Mouse (Mus musculus): ENCODE measurements around the gene Cmtm1. TPM values are rescaled to one million over a fixed set of nuclear protein-coding genes. Genes with fewer than 3 reads are reported as not detected.
"Not testable (repeated sequence)": the region's sequence is repeated elsewhere in the genome, so short reads cannot be mapped to it uniquely, and the experiment has no call there.

The Cmtm1 gene
- total RNA-seq, 2 experiments from 2014 or later = 0.12 TPM; not detected in 1

- not testable (repeated sequence) for DNase-seq
Observed at GRCm38 (mm10) chr8:104321267-104321666, 11.3 kb upstream of the Cmtm1 start, which contains the start of gene Gm11020. Gm11020 (plus strand) TSS chr8:104321567.

- DNase-seq = no peak
Observed at GRCm38 (mm10) chr8:104313311-104313710, 3.4 kb upstream of the Cmtm1 start.

DNA sequence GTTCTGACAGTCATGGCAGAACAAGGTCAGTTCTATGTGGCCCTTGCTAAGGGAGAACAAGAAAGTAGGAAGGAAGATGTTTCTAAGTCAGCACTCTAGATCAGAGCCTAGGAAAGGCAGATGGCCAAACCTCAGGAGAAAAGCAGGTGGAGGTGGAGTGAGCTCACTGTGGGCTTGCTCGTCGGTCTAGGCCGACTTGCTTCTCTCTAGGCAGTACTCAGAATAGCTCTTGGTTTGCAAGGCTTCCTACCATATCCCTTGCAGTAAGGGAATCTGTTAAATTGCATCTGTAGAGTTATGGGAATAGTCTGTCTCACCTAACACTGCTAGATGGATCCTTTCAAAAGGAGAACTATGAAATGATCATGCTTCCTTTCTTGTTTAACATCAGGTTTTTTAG, 2.1 kb upstream of the Cmtm1 start:
- not testable (repeated sequence) for DNase-seq

DNA sequence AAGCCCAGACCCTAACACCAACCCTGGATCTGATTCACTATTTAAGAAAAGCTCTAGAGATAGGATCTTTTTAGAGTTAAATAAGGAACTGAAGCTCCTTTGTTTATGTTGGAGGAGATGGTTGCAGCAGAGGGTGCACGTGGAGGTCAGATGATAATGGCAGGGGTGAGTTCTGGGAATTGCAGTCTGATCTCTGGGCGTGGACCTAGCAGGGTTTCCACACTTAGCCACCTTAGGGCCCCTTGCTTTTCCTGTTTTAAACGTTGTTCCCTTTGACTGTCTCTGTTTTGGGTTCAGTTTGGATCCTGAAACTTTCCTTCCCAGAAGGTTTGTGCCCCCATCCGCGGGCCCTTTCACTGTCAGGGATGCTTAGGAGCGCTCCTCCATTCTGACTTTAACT, 1.6 kb downstream of the Cmtm1 start:
- DNase-seq = not testable (repeated sequence)

DNA sequence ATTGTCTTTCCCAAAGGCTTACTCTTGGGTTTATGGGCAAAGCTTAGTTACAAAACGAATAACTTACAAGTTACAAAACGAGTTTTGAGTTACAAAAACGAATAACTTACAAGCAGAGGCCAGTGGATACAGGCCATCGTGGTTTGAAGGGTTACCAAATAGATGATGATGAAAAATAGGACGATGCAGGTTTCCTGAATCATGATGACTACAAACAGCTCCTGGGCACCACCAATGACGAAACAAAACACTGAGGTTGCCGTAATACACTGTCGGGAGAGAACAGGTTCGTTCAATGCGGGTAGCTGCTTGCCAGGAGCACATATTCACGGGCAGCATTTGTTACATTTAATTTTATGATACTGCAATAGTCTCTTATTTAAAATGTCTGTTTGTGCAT, 5.0 kb downstream of the Cmtm1 start:
- no peak for DNase-seq

DNA sequence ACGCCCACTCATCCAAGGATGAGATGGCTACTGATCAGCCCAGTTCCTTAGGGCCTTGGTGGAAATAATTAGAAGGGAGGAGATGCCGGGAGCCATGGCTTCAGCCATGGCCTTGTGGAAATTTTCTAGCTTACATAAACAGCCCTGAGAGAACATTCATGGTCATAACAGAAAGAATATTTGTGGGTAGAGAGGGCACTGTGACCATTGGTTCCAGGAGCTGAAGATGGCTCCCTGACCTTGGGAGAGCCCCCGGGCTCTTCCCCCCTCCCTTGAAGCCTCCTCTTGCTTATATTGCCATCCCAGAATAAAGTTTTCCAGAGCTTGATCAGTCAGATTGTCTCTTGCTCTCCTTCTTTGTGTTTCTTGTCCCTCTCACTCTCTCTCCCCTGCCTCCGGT, 7.4 kb downstream of the Cmtm1 start:
- DNase-seq = not testable (repeated sequence)

DNA sequence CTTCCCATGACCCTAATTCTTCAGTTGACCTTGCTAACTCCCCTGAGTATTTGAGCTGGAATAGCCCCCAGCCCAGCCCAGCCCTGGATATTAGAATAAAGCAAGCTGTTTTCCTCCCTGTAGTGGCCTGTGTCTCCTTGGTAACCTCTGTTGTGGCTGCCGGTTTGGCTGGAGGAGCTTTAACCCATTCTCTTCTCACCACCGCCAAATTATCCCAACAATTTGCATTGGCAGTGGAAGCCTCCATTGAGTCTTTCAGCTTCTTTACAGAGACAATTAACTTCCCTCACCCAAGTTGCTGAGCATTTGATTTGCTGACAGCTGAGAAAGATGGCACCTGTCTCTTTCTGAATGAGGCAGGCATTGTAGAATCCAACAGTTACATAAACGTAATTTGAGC, 8.4 kb downstream of the Cmtm1 start:
- DNase-seq = not testable (repeated sequence)

DNA sequence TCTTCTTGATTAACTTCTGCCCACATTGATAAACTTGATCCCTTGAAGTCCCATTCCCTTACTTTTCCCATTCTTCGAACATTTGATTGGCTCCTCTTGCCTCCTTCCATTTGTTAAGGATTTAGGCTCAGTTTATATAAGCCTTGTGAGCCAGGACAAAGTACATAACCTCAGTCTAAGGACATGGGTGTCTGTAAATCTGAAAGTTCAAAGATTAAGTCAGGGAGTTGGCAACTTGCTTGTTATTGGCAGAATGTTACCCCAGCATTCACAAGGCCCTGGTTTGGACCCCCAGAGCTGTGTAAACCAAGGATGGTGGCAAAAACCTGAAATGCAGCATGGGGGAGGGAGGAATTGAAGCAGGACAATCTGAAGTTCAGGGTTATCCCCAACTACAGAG, 15.5 kb downstream of the Cmtm1 start:
- DNase-seq = no peak

DNA sequence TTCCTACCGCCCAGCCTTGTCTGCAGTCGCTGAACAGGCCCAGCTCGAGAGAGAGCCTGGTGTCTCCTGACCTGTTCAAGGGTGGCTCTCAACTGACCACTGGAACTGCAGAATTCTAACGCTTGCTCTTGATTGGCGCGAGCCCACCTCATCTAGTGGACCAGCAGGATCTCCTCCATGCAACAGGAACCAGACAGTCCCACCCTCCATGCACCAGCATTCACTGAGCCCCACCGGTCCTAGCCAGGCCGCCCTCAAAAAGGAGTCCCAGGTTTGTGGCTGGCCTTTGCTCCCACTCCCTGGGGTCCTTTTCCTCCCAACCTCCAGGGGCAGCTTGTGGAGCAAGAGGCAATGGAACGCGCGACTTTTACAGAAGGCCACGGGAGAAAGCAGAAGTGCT, 16.9 kb downstream of the Cmtm1 start, which contains the start of gene Cmtm2a:
Gene Cmtm2a (minus strand): TSS at position 101 of the 400 bp plus-strand sequence.
- not testable (repeated sequence) for DNase-seq

- no peak for DNase-seq
Observed at GRCm38 (mm10) chr8:104268937-104269440, 41.0 kb downstream of the Cmtm1 start.

GRCm38 (mm10) chr8:104268368-104268767, 41.6 kb downstream of the Cmtm1 start:
- DNase-seq = no peak

DNA sequence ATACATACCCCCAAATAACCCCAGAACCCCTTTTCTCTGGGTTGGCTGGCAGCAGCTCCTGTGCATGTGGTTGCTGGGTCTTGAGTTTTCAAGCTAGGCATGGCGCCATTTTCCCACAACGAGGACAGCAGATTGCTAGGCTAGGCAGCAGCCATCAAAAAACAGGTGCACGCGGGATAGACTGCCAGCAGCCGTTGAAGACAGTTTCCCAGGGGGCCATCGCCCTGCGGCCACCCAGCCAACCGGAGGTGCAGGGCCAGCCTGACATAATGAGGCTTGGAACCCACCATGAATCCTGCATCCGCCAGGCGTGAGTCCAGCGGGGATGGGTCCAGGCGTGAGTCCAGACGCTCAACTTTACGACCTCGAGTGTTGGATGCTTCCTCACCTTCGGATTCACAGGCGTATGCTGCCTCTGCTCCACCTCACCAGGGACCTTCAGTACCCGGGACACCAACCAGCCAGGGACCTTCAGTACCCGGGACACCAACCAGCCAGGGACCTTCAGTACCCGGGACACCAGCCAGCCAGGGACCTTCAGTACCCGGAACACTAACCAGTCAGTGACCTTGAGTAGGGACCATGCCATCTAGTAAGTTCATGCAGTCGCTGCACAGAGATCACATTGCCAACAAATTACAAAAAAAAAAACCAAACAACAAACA, 45.5 kb downstream of the Cmtm1 start:
- DNase-seq = not testable (repeated sequence)

DNA sequence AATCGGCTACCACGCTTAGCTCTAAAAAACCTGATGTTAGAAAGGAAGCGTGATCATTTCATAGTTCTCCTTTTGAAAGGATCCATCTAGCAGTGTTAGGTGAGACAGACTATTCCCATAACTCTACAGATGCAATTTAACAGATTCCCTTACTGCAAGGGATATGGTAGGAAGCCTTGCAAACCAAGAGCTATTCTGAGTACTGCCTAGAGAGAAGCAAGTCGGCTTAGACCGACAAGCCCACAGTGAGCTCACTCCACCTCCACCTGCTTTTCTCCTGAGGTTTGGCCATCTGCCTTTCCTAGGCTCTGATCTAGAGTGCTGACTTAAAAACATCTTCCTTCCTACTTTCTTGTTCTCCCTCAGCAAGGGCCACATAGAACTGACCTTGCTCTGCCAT, 48.1 kb downstream of the Cmtm1 start:
- not testable (repeated sequence) for DNase-seq

- DNase-seq = peak; percentile 38
Observed at GRCm38 (mm10) chr8:104253016-104253415, 56.9 kb downstream of the Cmtm1 start.

DNA sequence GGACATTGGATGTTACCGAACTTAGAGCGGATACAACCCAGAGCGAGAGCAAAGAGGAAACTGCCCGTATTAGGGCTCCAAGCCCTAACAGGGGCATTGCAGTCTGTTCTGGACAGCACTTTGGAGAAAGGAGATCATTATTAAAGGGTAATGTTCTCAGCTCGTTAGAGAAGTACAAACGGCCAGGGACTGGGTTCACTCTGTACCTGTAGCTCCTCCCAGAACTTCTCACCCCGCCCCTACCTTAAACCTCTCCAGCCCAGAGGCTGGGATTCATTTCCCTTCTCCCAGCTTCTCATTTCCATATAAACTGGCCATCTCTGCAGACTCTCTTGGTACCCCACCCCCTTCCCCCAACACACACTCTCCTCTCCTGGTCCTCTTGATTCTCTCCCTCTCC, 58.5 kb downstream of the Cmtm1 start:
- no peak for DNase-seq

DNA sequence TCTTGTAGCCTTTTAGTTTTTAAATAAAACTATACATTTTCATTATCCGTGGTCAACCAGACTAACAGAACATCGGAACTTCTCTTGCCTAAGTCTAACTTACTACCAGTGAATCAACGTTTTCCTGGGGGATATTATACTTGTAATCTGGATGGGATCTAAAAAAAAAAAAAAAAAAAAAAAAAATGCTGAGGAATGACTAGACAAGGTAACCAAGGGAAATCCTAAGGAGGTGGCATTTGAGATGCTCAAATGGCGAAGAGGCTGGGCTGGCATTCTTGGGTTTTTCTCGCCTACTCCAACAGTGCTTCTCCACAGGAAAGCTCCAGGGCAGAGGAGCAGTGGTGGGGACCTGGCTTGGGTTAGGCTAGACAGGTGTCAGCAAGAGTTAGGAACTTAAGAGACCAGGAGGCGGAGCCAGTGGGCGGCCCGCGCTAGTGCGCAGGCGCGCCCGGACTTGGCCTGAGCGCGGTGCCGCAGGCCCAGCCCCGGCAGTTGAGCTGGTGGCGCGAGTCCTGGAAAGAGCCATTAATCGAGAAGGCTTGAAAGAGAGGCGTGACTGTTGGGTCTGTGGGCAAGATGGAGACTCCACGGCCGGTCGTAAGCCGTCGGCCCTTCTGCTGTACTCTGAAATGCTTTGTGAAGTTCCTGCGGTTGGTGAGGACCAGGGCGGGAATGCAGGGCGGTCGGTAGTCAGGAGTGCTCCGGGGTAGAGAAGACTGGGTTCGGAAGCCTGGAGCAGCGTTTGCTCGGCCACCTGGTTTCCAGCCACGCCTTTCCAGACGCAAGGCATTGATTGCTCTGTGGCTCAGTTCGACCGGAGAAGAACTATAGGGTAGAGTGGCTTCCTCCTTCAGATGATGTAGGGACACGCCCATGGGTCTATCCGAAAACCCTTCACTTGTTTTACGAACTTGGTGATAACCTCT, 59.2 kb downstream of the Cmtm1 start, which contains the start of gene Cklf:
Gene Cklf (plus strand): TSS at position 423 of the 929 bp plus-strand sequence.
- peak; percentile 91 for DNase-seq

DNA sequence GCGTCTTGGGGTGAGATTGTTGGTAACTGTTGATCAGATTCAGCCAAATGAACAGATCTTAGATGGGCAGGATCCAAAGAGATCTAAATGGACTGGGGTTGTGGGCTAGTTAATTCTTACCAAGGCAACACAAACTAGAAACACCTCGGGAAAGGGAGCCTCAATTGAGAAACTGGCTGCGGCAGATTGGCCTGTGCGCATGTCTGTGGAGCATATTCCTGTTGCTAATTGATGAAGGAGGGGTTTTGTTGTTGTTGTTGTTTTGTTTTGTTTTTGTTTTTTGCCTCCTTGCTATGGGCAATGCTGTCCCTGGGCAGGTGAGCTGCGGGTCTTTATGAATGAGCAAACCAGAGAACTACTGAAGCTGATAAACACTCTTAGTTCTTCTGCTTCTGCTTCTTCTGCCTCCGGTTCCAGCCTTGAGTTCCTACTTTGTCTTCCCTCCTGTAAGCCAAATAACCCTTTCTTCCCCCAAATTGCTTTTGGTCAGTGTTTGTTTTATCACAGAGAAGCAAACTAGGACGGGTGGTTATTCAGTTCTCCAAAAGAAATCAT, 60.4 kb downstream of the Cmtm1 start:
- no peak for DNase-seq

DNA sequence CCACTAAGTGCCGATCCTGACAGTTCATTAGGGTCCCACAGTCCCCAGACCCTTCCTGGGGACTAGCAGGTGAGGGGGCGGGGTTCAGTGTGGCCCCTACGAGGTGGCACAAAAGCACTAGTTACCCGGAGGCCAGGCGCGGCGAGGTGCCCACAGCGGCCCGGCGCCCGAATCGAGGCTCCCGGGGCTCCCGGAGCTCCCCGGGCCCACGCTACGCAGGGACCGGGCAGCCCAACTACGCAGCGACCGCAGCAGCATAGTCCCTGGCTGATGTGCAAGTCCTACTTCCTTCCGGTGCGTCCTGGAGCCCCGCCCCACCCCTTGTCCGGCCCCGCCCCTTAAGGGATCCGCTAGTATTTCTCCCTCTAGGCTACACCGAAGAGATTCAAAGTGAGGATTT, 61.7 kb downstream of the Cmtm1 start, which contains the start of gene Tk2:
Gene Tk2 (minus strand): TSS at position 283 of the 400 bp plus-strand sequence.
- peak; percentile 92 for DNase-seq

GRCm38 (mm10) chr8:104247908-104248275, 62.1 kb downstream of the Cmtm1 start:
- DNase-seq = peak; percentile 19

- peak; percentile 27 for DNase-seq
Observed at GRCm38 (mm10) chr8:104247054-104247907, 62.7 kb downstream of the Cmtm1 start.

DNA sequence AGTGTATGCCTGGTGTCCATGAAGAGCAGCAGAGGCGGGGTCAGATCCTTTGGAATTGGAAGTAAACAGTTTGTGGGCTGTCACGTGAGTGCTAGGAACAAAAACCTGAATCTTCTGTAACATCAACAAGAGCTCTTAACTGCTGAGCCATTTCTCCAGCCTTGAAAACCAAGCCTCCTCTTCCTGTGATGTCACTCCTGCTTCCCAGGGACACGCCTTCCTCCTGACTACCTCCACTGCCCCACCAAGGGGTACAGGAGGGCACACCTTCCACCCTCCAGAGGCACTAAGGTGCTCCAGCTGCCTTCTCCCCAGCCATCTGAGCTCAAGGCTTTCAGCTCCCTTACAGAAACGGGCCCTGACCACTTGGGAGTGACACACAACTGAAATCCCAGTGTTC, 63.3 kb downstream of the Cmtm1 start:
- no peak for DNase-seq

Measured in adrenal gland, postnatal 10 days (tissue).